Mouse (Mus musculus) G1E (cell line): Measurements from ENCODE around the gene Iqch.

ENCODE experiments used
- GATA1 ChIP-seq: IDR thresholded peaks from 2 replicates; pipeline ENCODE4 v1.6.1; 2012; ENCODE audit warnings: borderline replicate concordance, low read length, inconsistent platforms, mixed read lengths
- POLR2AphosphoS5 ChIP-seq: IDR thresholded peaks from 2 replicates; pipeline ENCODE4 v1.6.1; 2012; ENCODE audit warnings: low read depth, low read length, inconsistent platforms; ENCODE audit not compliant: insufficient replicate concordance

GRCm38 (mm10) chr9:63591661-63592256 lies 10.5 kb downstream of the Iqch start:
- TF ChIP-seq GATA1 = no peak
- no peak for TF ChIP-seq POLR2AphosphoS5
